Mouse (Mus musculus) kidney, adult 2 months (tissue): ENCODE measurements at regions not wholly inside any gene's neighbourhood (a gene's known extent, or its start where the extent isn't known, plus 50 kb on each side); places are given as distances from the start of the nearest gene placed in this dataset.

Experiments used
- DNase-seq: peaks from one replicate; pipeline ENCODE4 v3.0.0; 2021
- H3K27ac ChIP-seq: fragments of 200-500 bp; 2 replicates; pipeline ENCODE4 v1.5.1; 2012; ENCODE audit warnings: low read depth, low read length, control low read depth, inconsistent platforms; ENCODE audit not compliant: insufficient read depth
- H3K27me3 ChIP-seq: fragments of 200-500 bp; replicated peaks from 2 replicates; pipeline ENCODE4 v1.6.1; 2012; ENCODE audit warnings: mild to moderate bottlenecking, moderate library complexity, low read length, inconsistent platforms; ENCODE audit not compliant: control insufficient read depth, insufficient read depth
- H3K36me3 ChIP-seq: fragments of 200-500 bp; 2 replicates; pipeline ENCODE4 v1.6.1; 2012; ENCODE audit warnings: mild to moderate bottlenecking, moderate library complexity, low read length, inconsistent platforms; ENCODE audit not compliant: control insufficient read depth, insufficient read depth
- H3K4me1 ChIP-seq: fragments of 200-500 bp; 2 replicates; pipeline ENCODE4 v1.6.1; 2011; ENCODE audit warnings: low read length; ENCODE audit not compliant: control insufficient read depth, insufficient read depth
- H3K4me3 ChIP-seq: fragments of 200-500 bp; 2 replicates; pipeline ENCODE4 v1.5.1; 2011; ENCODE audit warnings: mild to moderate bottlenecking, low read depth, low read length, control low read depth; ENCODE audit not compliant: insufficient read depth
- CTCF ChIP-seq: fragments of 200-500 bp; conservative IDR thresholded peaks from 2 replicates; pipeline ENCODE4 v1.5.1; 2011; ENCODE audit warnings: low read depth, mild to moderate bottlenecking, control low read depth, low read length, moderate library complexity, mixed read lengths; ENCODE audit not compliant: insufficient read depth, insufficient read length
- POLR2A ChIP-seq: fragments of 200-500 bp; IDR thresholded peaks from one replicate; pipeline ENCODE4 v1.6.1; 2011; ENCODE audit warnings: low read depth, low read length, control low read depth
- WGBS: fragments of 180-500 bp; shearing (Covaris S2); methylation state at CpG from one replicate; pipeline ENCODE4 v1.1.7; 2018; 5-methylcytosine and 5-hydroxymethylcytosine counted together

- no peaks in the 10 kb centered on the region for H3K27me3 ChIP-seq
- H3K27ac ChIP-seq = no peak overlapping the region
- WGBS = 25% methylated on average over 12 of the region's 12 CpGs
- H3K36me3 ChIP-seq = no peaks in the 10 kb centered on the region
- H3K4me1 ChIP-seq = no peaks in the 10 kb centered on the region
- H3K4me3 ChIP-seq = peak overlapping the region; percentile 14; the same call in 1 of the 2 replicates
- TF ChIP-seq POLR2A (no peak), CTCF (no peak)
- no peak for DNase-seq
These were observed 118.0 kb downstream of the Tmem30b start for GRCm38 (mm10) chr12:73428171-73428570.

DNA sequence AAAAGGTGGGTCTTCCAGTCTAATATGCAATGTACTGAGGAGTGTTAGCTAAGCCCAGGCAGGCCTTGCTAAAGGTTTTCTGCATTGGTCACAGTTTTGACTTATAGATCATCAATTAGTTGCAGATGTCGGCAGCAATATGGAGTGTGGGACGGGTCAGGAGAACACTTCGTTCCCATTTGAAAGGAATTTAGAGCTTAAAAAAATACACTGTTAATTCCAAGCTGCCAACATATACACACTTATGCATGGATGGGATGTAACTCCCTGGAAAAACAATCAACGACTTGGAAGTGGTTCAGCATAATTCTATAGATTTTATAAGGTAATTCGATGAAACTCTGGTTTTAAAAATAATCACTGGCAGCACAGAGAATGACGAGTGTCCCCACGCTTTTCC is 121.4 kb downstream of the Tmem30b start:
- no peak for DNase-seq
- H3K4me3 ChIP-seq = no peak overlapping the region
- 82% methylated on average over 7 of the region's 7 CpGs for WGBS

GRCm38 (mm10) chr12:73417101-73417500 is 129.1 kb downstream of the Tmem30b start:
- WGBS = 99% methylated on average over 3 of the region's 3 CpGs
- DNase-seq = no peak

More for the DNA sequence above, 121.4 kb downstream of the Tmem30b start:
- H3K4me1 ChIP-seq = no peaks in the 10 kb centered on the region
- no peaks in the 10 kb centered on the region for H3K27me3 ChIP-seq
- H3K36me3 ChIP-seq = no peaks in the 10 kb centered on the region
- no peak for TF ChIP-seq POLR2A
- TF ChIP-seq CTCF = no peak
- no peak overlapping the region for H3K27ac ChIP-seq

DNA sequence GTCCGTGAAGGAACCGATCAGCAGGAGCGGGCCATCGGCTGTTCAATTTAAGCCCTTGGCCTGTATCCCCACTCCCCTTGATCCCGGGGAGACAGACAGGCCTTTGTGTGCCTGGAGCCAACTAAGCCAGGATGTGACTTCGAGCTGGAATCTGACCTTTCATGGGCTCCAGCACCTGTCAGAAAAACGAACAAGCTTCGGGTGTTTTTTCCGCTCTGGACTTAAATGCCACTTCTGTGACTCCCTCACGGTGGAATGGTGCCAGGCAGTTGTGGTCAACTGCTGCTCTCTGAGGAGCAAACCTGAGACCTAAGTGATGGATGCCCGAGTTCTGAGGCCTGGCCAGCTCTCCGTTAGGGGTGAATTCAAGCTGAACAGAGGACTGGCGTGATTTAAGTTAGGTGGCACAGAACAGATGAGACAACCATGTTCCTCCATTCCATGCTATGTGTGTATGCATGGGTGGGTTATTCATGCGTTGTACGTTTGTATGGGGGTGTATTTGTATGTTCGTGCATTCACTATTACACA is 129.8 kb downstream of the Tmem30b start:
- no peak for TF ChIP-seq POLR2A
- TF ChIP-seq CTCF = no peak
- Histone ChIP-seq H3K36me3 (no peaks in the 10 kb centered on the region), H3K4me3 (no peak overlapping the region), H3K4me1 (no peaks in the 10 kb centered on the region), H3K27ac (no peak overlapping the region), H3K27me3 (no peaks in the 10 kb centered on the region)
- DNase-seq = peak; percentile 58
- WGBS = 50% methylated on average over 16 of the region's 16 CpGs

More at GRCm38 (mm10) chr12:73417101-73417500, 129.1 kb downstream of the Tmem30b start:
- Histone ChIP-seq H3K4me3 (no peak overlapping the region), H3K27me3 (no peaks in the 10 kb centered on the region), H3K4me1 (no peaks in the 10 kb centered on the region), H3K27ac (no peak overlapping the region), H3K36me3 (no peaks in the 10 kb centered on the region)
- TF ChIP-seq POLR2A (no peak), CTCF (no peak)

- WGBS = 85% methylated on average over 7 of the region's 7 CpGs
- Histone ChIP-seq H3K27me3 (no peaks in the 10 kb centered on the region), H3K4me1 (no peaks in the 10 kb centered on the region), H3K27ac (no peak overlapping the region), H3K4me3 (no peak overlapping the region), H3K36me3 (no peaks in the 10 kb centered on the region)
- DNase-seq = no peak
- no peak for TF ChIP-seq CTCF
These were observed 129.3 kb downstream of the Slc38a6 start for GRCm38 (mm10) chr12:73415856-73416366.

GRCm38 (mm10) chr12:73413439-73414196 is 127.0 kb downstream of the Slc38a6 start:
- TF ChIP-seq POLR2A (no peak), CTCF (no peak)
- Histone ChIP-seq H3K4me3 (no peak overlapping the region), H3K27me3 (no peaks in the 10 kb centered on the region), H3K36me3 (no peaks in the 10 kb centered on the region), H3K27ac (no peak overlapping the region), H3K4me1 (no peaks in the 10 kb centered on the region)
- DNase-seq = no peak
- 55% methylated on average over 15 of the region's 15 CpGs for WGBS

DNA sequence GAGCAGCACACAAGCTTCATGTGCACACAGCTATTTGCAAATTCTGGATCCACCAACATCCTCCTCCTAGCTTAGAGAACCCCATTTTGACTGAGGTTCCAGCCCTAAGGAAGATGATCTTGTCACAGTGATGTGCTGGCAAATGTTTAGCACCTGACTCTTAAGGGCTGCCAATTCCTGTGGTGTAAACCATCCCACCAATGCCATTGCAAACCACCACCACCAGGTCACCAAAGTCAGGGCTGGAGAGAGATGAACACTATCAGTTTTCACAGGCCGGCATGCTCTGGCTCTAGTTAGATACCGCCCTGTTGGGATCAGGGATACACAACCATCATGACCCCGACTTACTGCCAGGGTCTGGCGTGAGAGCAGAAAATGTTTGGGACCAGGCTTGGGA is 125.9 kb downstream of the Slc38a6 start:
- H3K27ac ChIP-seq = no peak overlapping the region
- TF ChIP-seq POLR2A (no peak), CTCF (no peak)
- no peak for DNase-seq
- no peaks in the 10 kb centered on the region for H3K4me1 ChIP-seq
- WGBS = 90% methylated on average over 4 of the region's 4 CpGs
- H3K4me3 ChIP-seq = no peak overlapping the region
- no peaks in the 10 kb centered on the region for H3K27me3 ChIP-seq
- no peaks in the 10 kb centered on the region for H3K36me3 ChIP-seq
